Mouse (Mus musculus): ENCODE measurements around the gene Add2. TPM values are rescaled to one million over a fixed set of nuclear protein-coding genes. Genes with fewer than 3 reads are reported as not detected.
"Not testable (repeated sequence)": the region's sequence is repeated elsewhere in the genome, so short reads cannot be mapped to it uniquely, and the experiment has no call there.

Add2 gene
- 100 to 1,000 TPM; 220 to 232 TPM for total RNA-seq (2021)

DNA sequence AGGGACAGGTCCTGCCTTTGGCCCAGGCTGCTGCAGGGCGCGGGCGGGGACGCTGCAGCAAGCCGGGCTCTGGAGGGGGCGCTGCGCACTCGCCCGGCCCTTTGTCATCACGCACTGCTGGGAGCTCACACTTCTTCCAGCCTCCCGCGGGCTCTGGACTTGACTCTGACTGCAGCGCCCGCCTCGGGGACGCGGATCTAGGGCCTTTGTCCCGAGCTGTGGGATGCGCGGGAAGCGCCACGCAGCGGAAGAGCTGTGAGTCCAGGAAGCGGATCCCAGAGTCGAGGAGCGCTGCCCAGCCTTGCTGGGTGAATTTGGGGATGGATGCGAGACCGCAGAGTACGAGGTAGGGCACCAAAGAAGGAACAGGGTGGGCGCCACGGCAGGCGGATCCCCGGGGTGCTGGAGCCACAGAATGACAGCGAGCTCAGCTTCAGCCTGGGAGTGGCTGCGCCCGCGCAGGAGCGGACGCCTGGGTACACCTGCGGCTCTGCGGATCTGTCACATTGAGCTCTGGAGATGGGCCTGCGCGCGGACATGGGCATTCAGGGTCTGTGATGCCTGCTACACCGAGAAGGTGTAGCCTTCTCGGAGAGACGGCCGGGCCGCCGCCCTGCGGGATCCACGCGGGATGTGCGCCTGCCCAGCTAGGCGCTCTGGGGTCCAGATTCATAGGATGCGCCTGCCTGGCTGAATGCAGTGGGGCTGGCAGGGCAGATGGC is at the start of gene Add2:
TSS of gene Add2 (plus strand) at position 81 of the 722 bp plus-strand sequence.
- intact Hi-C loops (cut with DNase I): loop anchor here (2.0 to 5.0 kb wide), 3 partner anchors 39 to 336 kb away; partner anchors contain the start of gene Fam136a
- DNase-seq (ENCODE audit: low spot score in 2 of 2): peak; percentile 74 to 81

GRCm38 (mm10) chr6:85978736-85979135 is 49.7 kb upstream of the Add2 start:
- DNase-seq (ENCODE audit: low spot score in 2 of 2); intact Hi-C loops (cut with DNase I): not testable (repeated sequence)

- no peak for DNase-seq (ENCODE audit: low spot score in 2 of 2)
- intact Hi-C loops (cut with DNase I): no loop called here
Observed at GRCm38 (mm10) chr6:85984351-85984750, 44.1 kb upstream of the Add2 start.

- DNase-seq (ENCODE audit: low spot score in 2 of 2); intact Hi-C loops (cut with DNase I): not testable (repeated sequence)
Observed at GRCm38 (mm10) chr6:85989570-85989969, 38.9 kb upstream of the Add2 start.

- intact Hi-C loops (cut with DNase I); DNase-seq (ENCODE audit: low spot score in 2 of 2): not testable (repeated sequence)
Observed at GRCm38 (mm10) chr6:85990774-85991173, 37.7 kb upstream of the Add2 start.

- intact Hi-C loops (cut with DNase I): loop anchor here (5.0 kb wide), 1 partner anchor 41 kb away; the partner anchor contains the start of gene Dusp11
- DNase-seq (ENCODE audit: low spot score in 2 of 2): no peak
Observed at GRCm38 (mm10) chr6:86003405-86003925, 25.0 kb upstream of the Add2 start.

GRCm38 (mm10) chr6:86004271-86005148 is 24.0 kb upstream of the Add2 start:
- DNase-seq (ENCODE audit: low spot score in 2 of 2): peak; percentile 58 to 60
- intact Hi-C loops (cut with DNase I): loop anchor here (5.0 kb wide), 3 partner anchors 32 to 67 kb away; partner anchors contain the start of gene Dusp11

- peak; percentile 37 to 40 for DNase-seq (ENCODE audit: low spot score in 2 of 2)
- intact Hi-C loops (cut with DNase I): loop anchor here (5.0 kb wide), 2 partner anchors 38 to 73 kb away; no protein-coding TSS in a partner anchor
Observed at GRCm38 (mm10) chr6:86009980-86010379, 18.5 kb upstream of the Add2 start.

DNA sequence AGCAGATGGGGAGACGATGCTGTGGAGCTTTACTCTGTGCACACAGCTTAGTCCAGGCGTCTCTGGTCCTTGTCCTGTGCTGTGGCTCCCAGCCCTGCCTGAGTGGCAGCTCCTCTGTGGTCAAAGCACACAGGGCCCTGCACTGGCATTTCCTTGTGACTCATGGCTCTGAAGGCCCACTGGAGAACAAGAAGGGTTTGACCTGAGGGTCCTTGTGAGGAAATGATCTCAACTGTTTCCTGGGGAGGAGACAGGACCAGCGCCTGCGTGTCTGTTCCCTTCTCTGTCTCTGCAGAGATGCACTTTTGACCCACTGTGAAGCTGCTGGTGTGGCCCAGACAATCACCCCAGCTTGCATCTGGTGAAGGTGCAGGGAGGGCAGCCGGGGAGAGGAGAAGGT is 13.7 kb upstream of the Add2 start:
- intact Hi-C loops (cut with DNase I); DNase-seq (ENCODE audit: low spot score in 2 of 2): not testable (repeated sequence)

DNA sequence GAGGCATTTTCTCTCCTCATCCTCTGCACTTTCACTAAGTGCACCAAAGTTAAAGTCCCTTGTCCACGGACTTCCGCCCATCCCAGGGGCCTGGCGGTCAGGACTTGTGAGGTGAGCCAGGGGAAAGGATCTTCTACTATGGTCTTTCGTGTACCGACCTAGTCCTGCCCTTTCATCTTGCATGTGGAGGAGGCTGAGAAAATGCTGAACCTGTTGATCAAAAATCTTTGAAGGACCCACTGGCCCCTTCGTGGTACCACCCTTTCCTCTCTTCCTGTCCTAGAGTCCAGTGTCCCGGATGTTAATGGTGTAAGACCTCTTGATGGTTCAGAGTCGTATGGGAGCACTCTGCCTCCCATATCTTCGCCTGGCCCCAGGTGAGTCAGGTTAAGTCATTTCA is 12.6 kb upstream of the Add2 start, which contains the start of gene Figla:
TSS of gene Figla (plus strand) at position 301 of the 400 bp plus-strand sequence.
- intact Hi-C loops (cut with DNase I): no loop called here
- DNase-seq (ENCODE audit: low spot score in 2 of 2): no peak

- intact Hi-C loops (cut with DNase I): no loop called here
- no peak for DNase-seq (ENCODE audit: low spot score in 2 of 2)
Observed at GRCm38 (mm10) chr6:86016793-86017350, 11.6 kb upstream of the Add2 start.

- DNase-seq (ENCODE audit: low spot score in 2 of 2): no peak
- intact Hi-C loops (cut with DNase I): no loop called here
Observed at GRCm38 (mm10) chr6:86019415-86020237, 8.9 kb upstream of the Add2 start.

- intact Hi-C loops (cut with DNase I): no loop called here
- DNase-seq (ENCODE audit: low spot score in 2 of 2): no peak
Observed at GRCm38 (mm10) chr6:86020948-86021347, 7.5 kb upstream of the Add2 start.

- intact Hi-C loops (cut with DNase I): loop anchor here (5.0 kb wide), 2 partner anchors 41 to 76 kb away; no protein-coding TSS in a partner anchor
Observed at GRCm38 (mm10) chr6:86026632-86027292, 1.7 kb upstream of the Add2 start.

DNA sequence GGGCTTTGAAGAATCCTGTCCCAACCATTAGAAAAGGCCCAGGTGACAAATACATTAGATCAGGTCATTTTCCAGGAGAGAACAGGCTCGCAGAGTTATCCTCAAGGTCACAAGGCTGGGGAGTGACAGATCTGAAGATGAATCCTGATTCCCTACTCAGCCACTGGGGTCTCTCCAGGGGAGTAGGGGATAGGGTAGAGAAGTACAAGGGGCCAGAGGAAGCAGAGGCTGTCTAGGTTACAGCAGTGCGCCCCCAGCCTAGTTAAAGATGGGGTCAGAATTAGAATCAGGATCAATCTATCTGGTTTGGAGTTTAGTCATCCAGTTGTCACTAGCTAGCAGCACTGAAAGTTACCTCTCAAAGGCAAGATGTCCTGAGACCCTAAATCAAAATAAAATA is 331 bp upstream of the Add2 start:
- DNase-seq (ENCODE audit: low spot score in 2 of 2): no peak
- intact Hi-C loops (cut with DNase I): loop anchor here (2.0 to 5.0 kb wide), 3 partner anchors 39 to 337 kb away; partner anchors contain the start of gene Fam136a

More at GRCm38 (mm10) chr6:86026632-86027292, 1.7 kb upstream of the Add2 start:
- peak in 1 of 2 experiments; percentile 43 for DNase-seq (ENCODE audit: low spot score in 2 of 2)

GRCm38 (mm10) chr6:86029323-86029713 is 837 bp downstream of the Add2 start:
- no peak for DNase-seq (ENCODE audit: low spot score in 2 of 2)
- intact Hi-C loops (cut with DNase I): loop anchor here (2.0 to 5.0 kb wide), 3 partner anchors 38 to 335 kb away; partner anchors contain the start of gene Fam136a

GRCm38 (mm10) chr6:86031527-86031926 is 3.0 kb downstream of the Add2 start:
- DNase-seq (ENCODE audit: low spot score in 2 of 2): no peak

DNA sequence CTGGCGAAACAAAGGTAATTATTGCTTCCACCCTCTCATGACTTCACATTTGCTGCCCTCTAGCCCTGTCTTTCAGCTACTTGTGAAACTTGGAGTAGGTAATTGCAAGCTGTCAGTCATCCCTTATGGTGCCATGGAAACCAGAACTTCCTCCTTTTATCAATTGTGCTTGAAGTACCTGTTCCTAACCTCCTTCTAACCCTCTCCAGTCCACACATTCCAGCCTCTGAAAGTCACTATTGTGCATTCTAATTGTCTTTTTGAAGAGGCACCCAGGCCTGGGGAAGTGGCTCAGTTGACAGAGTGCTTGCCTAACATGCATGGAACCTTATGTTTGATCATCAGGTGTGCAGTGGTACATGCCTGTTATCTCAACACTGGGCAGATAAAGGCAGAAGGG is 5.2 kb downstream of the Add2 start:
- DNase-seq (ENCODE audit: low spot score in 2 of 2): no peak
- intact Hi-C loops (cut with DNase I): no loop called here

More at GRCm38 (mm10) chr6:86031527-86031926, 3.0 kb downstream of the Add2 start:
- intact Hi-C loops (cut with DNase I): loop anchor here (1.0 kb wide), 1 partner anchor 52 kb away; no protein-coding TSS in a partner anchor

Measured in left cerebral cortex, postnatal 36 days (tissue).